Mouse (Mus musculus) liver, adult 2 months (tissue): ENCODE results near the gene Kcnq2. TPM values are rescaled to one million over a fixed set of nuclear protein-coding genes. Genes with fewer than 3 reads are reported as not detected.

Experiments
- DNase-seq: peaks from one replicate; pipeline ENCODE4 v3.0.0-alpha.2; 2011; ENCODE audit warnings: low read depth, low spot score; ENCODE audit errors: extremely low read depth
- H3K27ac ChIP-seq: fragments of 200-500 bp; replicated peaks from 2 replicates; pipeline ENCODE4 v1.5.1; 2012; ENCODE audit warnings: low read depth, mild to moderate bottlenecking, control low read depth, inconsistent platforms, low read length; ENCODE audit not compliant: insufficient read depth
- H3K27me3 ChIP-seq: fragments of 200-500 bp; 2 replicates; pipeline ENCODE4 v1.6.1; 2012; ENCODE audit warnings: mild to moderate bottlenecking, moderate library complexity, low read length, inconsistent platforms; ENCODE audit not compliant: control insufficient read depth, insufficient read depth
- H3K36me3 ChIP-seq: fragments of 200-500 bp; 2 replicates; pipeline ENCODE4 v1.6.1; 2012; ENCODE audit warnings: low read length, inconsistent platforms; ENCODE audit not compliant: control insufficient read depth, insufficient read depth
- H3K4me1 ChIP-seq: fragments of 200-500 bp; 2 replicates; pipeline ENCODE4 v1.6.1; 2011; ENCODE audit warnings: low read length; ENCODE audit not compliant: control insufficient read depth, insufficient read depth
- H3K4me3 ChIP-seq: fragments of 200-500 bp; 2 replicates; pipeline ENCODE4 v1.5.1; 2011; ENCODE audit warnings: low read depth, mild to moderate bottlenecking, control low read depth, low read length, moderate library complexity; ENCODE audit not compliant: insufficient read depth
- H3K79me2 ChIP-seq: fragments of 200-500 bp; 2 replicates; pipeline ENCODE4 v1.6.1; 2012; ENCODE audit warnings: inconsistent platforms, mild to moderate bottlenecking, low read length, moderate library complexity; ENCODE audit not compliant: control insufficient read depth, insufficient read depth
- H3K9ac ChIP-seq: fragments of 200-500 bp; 2 replicates; pipeline ENCODE4 v1.6.1; 2012; ENCODE audit warnings: low read depth, mild to moderate bottlenecking, control low read depth, inconsistent platforms, low read length
- CTCF ChIP-seq: fragments of 200-500 bp; IDR thresholded peaks from 2 replicates; pipeline ENCODE4 v1.5.1; 2011; ENCODE audit warnings: low read depth, low read length, control low read depth
- POLR2A ChIP-seq: fragments of 200-500 bp; IDR thresholded peaks from 2 replicates; pipeline ENCODE4 v1.6.1; 2011; ENCODE audit warnings: low read length, control low read depth; ENCODE audit not compliant: insufficient read depth; ENCODE audit errors: extremely low read depth
- WGBS: fragments of 180-500 bp; shearing (Covaris S2); methylation state at CpG from one replicate; pipeline ENCODE4 v1.1.7; 2018; 5-methylcytosine and 5-hydroxymethylcytosine counted together
- polyA plus RNA-seq: library from polyadenylated mRNA; depleted of rRNA; stranded (reverse); fragments of >200 nt; gene quantifications from 2 replicates; pipeline ENCODE4 v1.2.3, GENCODE M21; 2012
- total RNA-seq: library from RNA; depleted of rRNA; stranded (reverse); fragments of >200 nt; gene quantifications from 2 replicates; pipeline ENCODE4 v1.2.3, GENCODE M21; 2014

Gene Kcnq2
- total and polyA plus RNA-seq, 2 experiments = not detected

DNA sequence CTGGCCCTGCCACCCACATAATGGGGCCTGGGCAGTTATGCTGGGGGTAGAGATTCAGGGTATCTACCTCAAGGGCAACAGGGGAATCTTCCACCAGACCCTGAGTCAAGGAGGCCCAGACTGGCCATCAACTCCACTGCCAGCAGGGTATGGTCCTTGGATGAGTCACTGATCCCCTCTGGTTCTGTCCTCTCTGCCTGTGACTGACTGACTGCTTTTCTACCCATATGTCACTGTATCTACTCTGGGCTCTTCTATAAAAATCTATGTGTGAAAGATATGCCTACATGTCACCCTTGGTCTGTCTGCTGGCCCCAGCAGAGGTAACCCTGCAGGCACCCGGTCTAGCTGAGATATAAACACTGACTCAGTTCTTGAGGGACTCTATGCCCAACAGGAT, 18.0 kb upstream of the Kcnq2 start:
- TF ChIP-seq CTCF (no peak), POLR2A (no peak)
- Histone ChIP-seq H3K27ac (no peak overlapping the region), H3K27me3 (peaks cover 8% of the 10 kb centered on the region; the same call in 1 of the 2 replicates), H3K9ac (no peak overlapping the region), H3K4me1 (peaks cover 3% of the 10 kb centered on the region), H3K79me2 (no peaks in the 10 kb centered on the region), H3K36me3 (no peaks in the 10 kb centered on the region), H3K4me3 (no peak overlapping the region)
- DNase-seq = no peak
- 78% methylated on average over 1 of the region's 1 CpGs for WGBS

DNA sequence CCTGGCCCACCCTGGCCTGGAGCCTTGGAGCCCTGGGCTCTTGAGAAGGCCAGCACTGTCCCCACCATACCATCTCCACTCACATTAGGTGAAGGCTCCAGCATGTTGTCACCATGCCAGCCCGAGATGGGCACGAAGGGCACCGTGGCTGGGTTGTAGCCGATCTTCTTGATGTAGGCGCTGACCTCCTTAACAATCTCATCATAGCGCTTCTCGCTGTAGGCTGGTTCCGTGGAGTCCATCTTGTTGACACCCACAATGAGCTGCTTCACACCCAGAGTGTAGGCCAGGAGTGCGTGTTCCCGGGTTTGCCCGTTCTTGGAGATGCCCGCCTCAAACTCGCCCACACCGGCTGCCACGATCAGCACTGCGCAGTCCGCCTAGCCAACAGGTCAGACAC, 17.6 kb upstream of the Kcnq2 start:
- DNase-seq = no peak
- no peak overlapping the region for H3K27ac ChIP-seq
- TF ChIP-seq CTCF (no peak), POLR2A (no peak)
- WGBS = 92% methylated on average over 17 of the region's 17 CpGs
- no peaks in the 10 kb centered on the region for H3K79me2 ChIP-seq
- peaks cover 7% of the 10 kb centered on the region for H3K4me1 ChIP-seq
- H3K36me3 ChIP-seq = no peaks in the 10 kb centered on the region
- H3K9ac ChIP-seq = no peak overlapping the region
- peaks cover 8% of the 10 kb centered on the region; the same call in 1 of the 2 replicates for H3K27me3 ChIP-seq
- H3K4me3 ChIP-seq = no peak overlapping the region

- Histone ChIP-seq H3K9ac (no peak overlapping the region), H3K79me2 (no peaks in the 10 kb centered on the region), H3K4me3 (no peak overlapping the region), H3K27me3 (no peaks in the 10 kb centered on the region), H3K4me1 (peaks cover 7% of the 10 kb centered on the region), H3K36me3 (no peaks in the 10 kb centered on the region), H3K27ac (no peak overlapping the region)
- DNase-seq = no peak
- 65% methylated on average over 6 of the region's 6 CpGs for WGBS
- TF ChIP-seq CTCF (no peak), POLR2A (no peak)
Observed at GRCm38 (mm10) chr2:181150281-181150680, 15.2 kb upstream of the Kcnq2 start.

DNA sequence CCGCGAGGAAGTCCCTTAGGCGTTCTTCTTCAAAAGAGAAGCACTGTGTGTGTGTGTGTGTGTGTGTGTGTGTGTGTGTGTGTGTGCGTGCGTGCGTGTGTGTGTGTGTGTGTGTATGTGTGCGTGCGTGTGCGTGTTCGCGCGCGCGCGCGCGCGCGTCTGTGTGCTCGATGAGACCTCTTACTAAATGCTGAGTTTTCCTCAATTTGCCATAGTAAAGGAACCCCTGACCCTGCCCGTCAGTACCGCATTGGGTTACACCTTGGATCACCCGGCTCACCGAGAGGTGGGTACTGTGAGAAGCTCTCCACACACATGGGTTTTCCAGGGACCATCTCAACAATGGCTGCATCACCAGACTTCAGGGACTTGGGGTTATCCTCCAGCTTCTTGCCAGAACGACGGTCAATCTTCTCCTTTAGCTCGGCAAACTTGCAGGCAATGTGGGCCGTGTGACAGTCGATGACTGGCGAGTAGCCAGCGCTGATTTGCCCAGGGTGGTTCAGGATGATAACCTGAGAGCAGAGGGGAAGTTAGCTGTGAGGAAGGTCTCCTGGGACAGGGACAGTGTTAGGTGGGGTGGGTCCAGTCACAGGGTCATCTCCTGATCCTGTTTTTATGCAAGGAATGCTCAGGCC, 13.3 kb upstream of the Kcnq2 start:
- TF ChIP-seq CTCF = no peak
- TF ChIP-seq POLR2A = no peak
- Histone ChIP-seq H3K27me3 (no peaks in the 10 kb centered on the region), H3K4me3 (no peak overlapping the region), H3K79me2 (no peaks in the 10 kb centered on the region), H3K36me3 (no peaks in the 10 kb centered on the region), H3K27ac (no peak overlapping the region), H3K4me1 (peaks cover 7% of the 10 kb centered on the region), H3K9ac (no peak overlapping the region)
- DNase-seq = no peak
- 17% methylated on average over 31 of the region's 31 CpGs for WGBS

GRCm38 (mm10) chr2:181147546-181148317, 12.6 kb upstream of the Kcnq2 start:
- H3K4me3 ChIP-seq = peak overlapping the region; percentile 40; the same call in 1 of the 2 replicates
- no peak overlapping the region for H3K9ac ChIP-seq
- no peaks in the 10 kb centered on the region for H3K27me3 ChIP-seq
- 3% methylated on average over 42 of the region's 61 CpGs for WGBS
- H3K27ac ChIP-seq = no peak overlapping the region
- H3K36me3 ChIP-seq = no peaks in the 10 kb centered on the region
- TF ChIP-seq POLR2A (no peak), CTCF (no peak)
- DNase-seq = peak; percentile 12
- peaks cover 7% of the 10 kb centered on the region for H3K4me1 ChIP-seq
- H3K79me2 ChIP-seq = no peaks in the 10 kb centered on the region
